Mouse (Mus musculus) ES-E14 (cell line): Measurements from ENCODE around the gene Mboat2.

Experiments used
- CHD2 ChIP-seq: IDR thresholded peaks from 2 replicates; pipeline ENCODE4 v1.6.1; 2014; ENCODE audit warnings: mild to moderate bottlenecking, low read depth, low read length, inconsistent platforms
- HCFC1 ChIP-seq: IDR thresholded peaks from 2 replicates; pipeline ENCODE4 v1.6.1; 2012; ENCODE audit warnings: low read length, inconsistent platforms, borderline replicate concordance; ENCODE audit not compliant: insufficient read depth
- ZC3H11A ChIP-seq: IDR thresholded peaks from 2 replicates; pipeline ENCODE4 v1.6.1; 2012; ENCODE audit warnings: low read depth, mild to moderate bottlenecking, inconsistent platforms, low read length, borderline replicate concordance
- ZNF384 ChIP-seq: IDR thresholded peaks from 2 replicates; pipeline ENCODE4 v1.6.1; 2012; ENCODE audit warnings: low read depth, low read length, inconsistent platforms

DNA sequence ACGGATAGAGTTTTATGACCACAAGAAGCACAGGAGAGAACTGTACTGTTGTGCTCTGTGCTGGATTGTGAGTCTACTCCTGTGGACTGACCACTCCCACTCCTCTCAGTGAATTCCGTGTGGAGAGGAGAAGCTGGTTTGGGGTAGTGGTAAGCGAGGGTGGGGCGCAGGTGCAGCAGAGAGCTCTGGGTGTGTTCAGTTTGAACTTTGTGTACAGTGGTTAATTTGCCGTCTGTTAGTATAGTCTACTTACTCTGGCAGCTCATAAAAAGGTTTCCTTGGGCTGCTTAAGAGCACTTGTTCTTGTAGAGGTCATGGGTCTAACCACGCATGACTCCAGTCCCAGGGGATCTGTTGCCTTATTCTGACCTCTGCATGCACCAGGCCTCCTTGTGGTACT is 36.0 kb downstream of the Mboat2 start:
- TF ChIP-seq ZNF384: no peak
- TF ChIP-seq ZC3H11A: no peak
- TF ChIP-seq HCFC1: no peak
- no peak for TF ChIP-seq CHD2
